Mouse (Mus musculus) limb, embryonic 13.5 days (tissue): ENCODE results near the gene Pus1. TPM values are rescaled to one million over a fixed set of nuclear protein-coding genes. Genes with fewer than 3 reads are reported as not detected.

Source experiments
- ATAC-seq: fragments of 200-750 bp; cut with Nextera tagmentation; 2 replicates; pipeline ENCODE4 v1.8.0; 2017; ENCODE audit warnings: low read depth, moderate number of reproducible peaks, moderate TSS enrichment; ENCODE audit not compliant: low FRiP score
- H3K27ac ChIP-seq: fragments of 300-500 bp; sonication (generic); 2 replicates; pipeline ENCODE4 v1.5.1; 2015; ENCODE audit warnings: inconsistent platforms, mild to moderate bottlenecking, moderate library complexity
- H3K27me3 ChIP-seq: fragments of 300-500 bp; sonication (generic); 2 replicates; pipeline ENCODE4 v1.6.1; 2015; ENCODE audit warnings: mild to moderate bottlenecking, inconsistent platforms
- H3K36me3 ChIP-seq: fragments of 300-500 bp; sonication (generic); 2 replicates; pipeline ENCODE4 v1.6.1; 2015; ENCODE audit warnings: inconsistent platforms, mild to moderate bottlenecking, moderate library complexity
- H3K4me1 ChIP-seq: fragments of 300-500 bp; sonication (generic); 2 replicates; pipeline ENCODE4 v1.6.1; 2015; ENCODE audit warnings: inconsistent platforms
- H3K4me2 ChIP-seq: fragments of 300-500 bp; sonication (generic); replicated peaks from 2 replicates; pipeline ENCODE4 v1.6.1; 2015; ENCODE audit warnings: inconsistent platforms, mild to moderate bottlenecking, moderate library complexity
- H3K4me3 ChIP-seq: fragments of 300-500 bp; sonication (generic); 2 replicates; pipeline ENCODE4 v1.5.1; 2015; ENCODE audit warnings: moderate library complexity, mild to moderate bottlenecking, inconsistent platforms
- H3K9ac ChIP-seq: fragments of 300-500 bp; sonication (generic); 2 replicates; pipeline ENCODE4 v1.6.1; 2015; ENCODE audit warnings: mild to moderate bottlenecking, inconsistent platforms
- H3K9me3 ChIP-seq: fragments of 300-500 bp; sonication (generic); 2 replicates; pipeline ENCODE4 v1.6.1; 2016; ENCODE audit warnings: inconsistent platforms
- WGBS: fragments of 180-500 bp; shearing (Covaris S2); methylation state at CpG from one replicate; pipeline ENCODE4 v1.1.7; 2015; 5-methylcytosine and 5-hydroxymethylcytosine counted together
- polyA plus RNA-seq: library from polyadenylated mRNA; unstranded; fragments of >200 nt; fragmentation: Nextera tagmentation; extraction: Ambion mirVana; gene quantifications from 2 replicates; pipeline ENCODE4 v1.2.1, GENCODE M21; 2015

The Pus1 gene
- polyA plus RNA-seq, 1 experiment from 2014 or later, result 33.0 TPM

DNA sequence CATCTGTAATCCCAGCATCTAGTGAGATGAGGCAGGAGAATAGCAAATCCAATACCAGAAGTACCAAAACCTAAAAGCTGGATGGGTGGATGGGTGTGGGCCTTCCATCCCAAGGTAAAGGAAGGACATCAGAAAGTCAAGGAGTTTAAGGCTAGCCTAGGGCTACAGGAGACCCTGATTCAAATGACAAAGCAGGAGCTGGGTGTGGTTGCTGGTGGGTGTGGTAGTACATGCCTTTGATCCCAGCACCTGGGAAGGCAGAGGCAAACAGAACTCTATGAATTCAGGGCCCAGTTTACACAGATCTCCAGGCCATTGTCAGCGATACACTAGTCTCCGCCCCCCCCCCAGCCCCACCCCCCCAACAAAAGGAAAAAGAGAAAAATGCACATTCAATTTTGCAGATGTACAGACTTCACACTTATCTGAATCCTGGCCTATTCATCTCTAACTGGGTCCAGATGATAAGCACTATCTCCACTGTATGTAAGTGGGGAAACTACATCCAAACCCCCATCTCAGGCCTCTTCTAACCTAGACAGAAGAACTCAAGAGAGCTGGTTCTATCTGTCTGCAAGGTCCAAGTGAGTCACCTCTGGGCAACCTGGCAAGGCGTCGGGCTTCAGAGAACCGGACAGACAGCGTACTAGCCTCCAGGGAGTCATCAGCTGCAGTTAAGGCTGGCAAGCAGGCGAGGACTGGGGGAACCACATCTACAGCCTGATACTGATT is 23.7 kb upstream of the Pus1 start:
- Histone ChIP-seq H3K9me3 (no peaks in the 10 kb centered on the region), H3K27me3 (no peaks in the 10 kb centered on the region), H3K4me3 (no peak overlapping the region), H3K27ac (no peak overlapping the region), H3K4me1 (peaks cover 50% of the 10 kb centered on the region), H3K9ac (no peak overlapping the region), H3K36me3 (peaks cover 80% of the 10 kb centered on the region), H3K4me2 (no peak overlapping the region)
- ATAC-seq, result no peak
- WGBS, result 80% methylated on average over 7 of the region's 7 CpGs

DNA sequence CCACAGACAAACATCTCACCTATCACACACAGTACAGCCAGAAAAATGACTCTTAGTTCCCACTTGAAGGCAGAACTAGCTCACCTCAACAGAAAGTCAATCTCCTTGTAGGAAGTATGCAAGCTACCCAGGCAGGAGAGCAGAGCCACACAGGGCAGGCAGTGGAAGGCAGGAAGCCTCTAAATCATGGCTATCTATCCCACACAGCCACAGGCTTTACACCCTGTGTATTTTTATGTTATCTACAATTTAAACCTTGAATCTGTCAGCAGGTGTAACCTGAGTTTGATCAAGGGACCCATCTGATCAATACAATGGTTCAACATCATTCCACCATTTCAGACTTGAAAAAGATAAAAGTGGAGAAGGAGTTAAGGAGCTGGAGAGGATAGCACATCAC is 22.4 kb upstream of the Pus1 start:
- Histone ChIP-seq H3K36me3 (peaks cover 94% of the 10 kb centered on the region), H3K27me3 (no peaks in the 10 kb centered on the region), H3K9ac (no peak overlapping the region), H3K9me3 (no peaks in the 10 kb centered on the region), H3K27ac (no peak overlapping the region), H3K4me2 (no peak overlapping the region), H3K4me1 (peaks cover 37% of the 10 kb centered on the region), H3K4me3 (no peak overlapping the region)
- ATAC-seq, result no peak

GRCm38 (mm10) chr5:110802186-110802585 is 21.7 kb upstream of the Pus1 start:
- no peak for ATAC-seq
- peaks cover 94% of the 10 kb centered on the region for H3K36me3 ChIP-seq
- H3K9ac ChIP-seq, result no peak overlapping the region

DNA sequence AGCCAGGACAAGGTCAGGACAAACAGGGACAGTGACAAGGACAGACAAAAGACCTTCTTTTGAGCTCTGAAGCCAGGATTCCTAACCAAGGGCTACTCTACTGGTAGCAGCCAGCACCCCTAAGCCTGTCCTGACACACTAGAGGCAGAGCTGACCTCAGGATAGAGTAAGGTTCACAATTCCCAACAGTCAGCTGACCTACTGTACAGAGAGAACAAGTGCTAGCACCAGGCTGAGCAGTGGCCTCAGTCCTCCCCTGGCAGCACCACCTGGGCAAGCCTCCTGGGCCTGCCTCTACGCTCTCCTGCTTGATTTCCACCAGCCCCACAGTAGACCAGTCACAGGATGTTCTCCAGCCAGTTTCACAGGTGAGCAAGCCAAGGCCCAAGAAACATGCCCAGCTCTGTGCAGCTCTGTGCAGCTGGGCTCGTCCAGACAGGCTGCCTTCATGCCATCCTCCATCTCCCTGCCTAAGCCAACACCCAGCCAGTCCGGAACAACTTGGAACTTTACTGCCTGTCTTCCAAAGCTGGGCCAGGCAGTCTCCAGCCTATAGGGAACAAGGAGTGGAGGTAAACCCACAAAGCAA is 20.7 kb upstream of the Pus1 start:
- 85% methylated on average over 3 of the region's 3 CpGs for whole genome bisulfite sequencing
- no peak overlapping the region for H3K27ac ChIP-seq
- H3K4me1 ChIP-seq, result peaks cover 22% of the 10 kb centered on the region
- H3K9ac ChIP-seq, result no peak overlapping the region; the same call in 1 of the 2 replicates
- no peak for ATAC-seq
- H3K27me3 ChIP-seq, result no peaks in the 10 kb centered on the region
- H3K4me3 ChIP-seq, result no peak overlapping the region
- peaks cover 98% of the 10 kb centered on the region for H3K36me3 ChIP-seq
- no peaks in the 10 kb centered on the region for H3K9me3 ChIP-seq
- no peak overlapping the region for H3K4me2 ChIP-seq

More at GRCm38 (mm10) chr5:110802186-110802585, 21.7 kb upstream of the Pus1 start:
- H3K27me3 ChIP-seq, result no peaks in the 10 kb centered on the region
- no peak overlapping the region for H3K27ac ChIP-seq
- no peak overlapping the region for H3K4me2 ChIP-seq
- WGBS, result 85% methylated on average over 4 of the region's 4 CpGs
- H3K4me3 ChIP-seq, result no peak overlapping the region
- no peaks in the 10 kb centered on the region for H3K9me3 ChIP-seq
- H3K4me1 ChIP-seq, result peaks cover 32% of the 10 kb centered on the region

DNA sequence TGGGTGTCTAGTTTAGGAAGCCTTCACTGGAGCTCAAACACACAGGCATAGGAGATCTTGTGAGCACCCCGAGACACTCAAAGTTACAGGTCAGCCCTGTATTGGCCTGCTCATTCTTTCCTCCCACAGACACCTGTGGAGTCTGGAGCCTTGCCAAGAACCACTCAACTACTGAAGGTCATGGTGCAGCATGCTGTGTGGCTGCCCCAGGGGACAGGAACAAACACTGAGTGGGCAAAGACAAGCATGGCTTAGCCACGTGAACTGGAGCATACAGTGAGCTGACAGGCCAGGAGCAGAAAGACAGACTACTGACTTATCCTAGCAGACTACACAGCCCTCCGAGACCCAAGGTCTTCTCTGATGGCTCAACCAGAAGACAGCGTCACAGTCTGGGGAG is 17.2 kb upstream of the Pus1 start:
- H3K4me3 ChIP-seq, result no peak overlapping the region
- no peak overlapping the region for H3K27ac ChIP-seq
- no peaks in the 10 kb centered on the region for H3K27me3 ChIP-seq
- WGBS, result 81% methylated on average over 4 of the region's 4 CpGs
- H3K36me3 ChIP-seq, result peaks cover 100% of the 10 kb centered on the region
- H3K9me3 ChIP-seq, result no peaks in the 10 kb centered on the region
- no peak overlapping the region for H3K9ac ChIP-seq
- H3K4me2 ChIP-seq, result no peak overlapping the region
- H3K4me1 ChIP-seq, result peaks cover 5% of the 10 kb centered on the region; the same call in 1 of the 2 replicates
- no peak for ATAC-seq

DNA sequence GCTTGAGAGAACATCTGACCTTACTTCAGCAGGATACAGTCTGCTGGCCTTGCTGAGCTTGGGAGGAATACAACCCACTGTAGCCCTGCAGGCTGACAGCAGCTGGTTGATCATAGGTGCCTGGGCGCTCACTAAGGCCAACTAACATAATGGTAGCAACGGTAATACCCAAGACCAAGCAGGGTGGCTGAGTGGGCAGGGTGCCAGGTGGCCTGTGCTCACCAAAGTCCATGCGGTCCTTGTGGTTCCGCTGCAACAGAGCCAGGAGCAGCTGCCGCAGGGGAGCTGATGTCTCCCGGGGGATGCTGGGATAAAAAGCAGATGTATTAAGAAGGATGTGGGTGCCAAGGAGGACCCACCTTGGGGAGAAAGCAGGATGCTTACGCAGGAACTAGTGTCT is 13.9 kb upstream of the Pus1 start:
- H3K27ac ChIP-seq, result no peak overlapping the region
- H3K4me3 ChIP-seq, result no peak overlapping the region
- H3K9me3 ChIP-seq, result no peaks in the 10 kb centered on the region
- H3K27me3 ChIP-seq, result no peaks in the 10 kb centered on the region
- no peak for ATAC-seq
- H3K4me2 ChIP-seq, result no peak overlapping the region
- H3K9ac ChIP-seq, result no peak overlapping the region
- 90% methylated on average over 7 of the region's 7 CpGs for WGBS
- peaks cover 100% of the 10 kb centered on the region for H3K36me3 ChIP-seq
- 0 out of 2 replicates have a peak, but pooled peaks cover 3% of the 10 kb centered on the region for H3K4me1 ChIP-seq

GRCm38 (mm10) chr5:110788684-110789083 is 8.2 kb upstream of the Pus1 start:
- no peak overlapping the region for H3K9ac ChIP-seq

GRCm38 (mm10) chr5:110786081-110786835 is 5.8 kb upstream of the Pus1 start:
- no peak overlapping the region for H3K4me3 ChIP-seq
- H3K36me3 ChIP-seq, result peaks cover 70% of the 10 kb centered on the region
- no peak overlapping the region for H3K9ac ChIP-seq
- no peak overlapping the region for H3K4me2 ChIP-seq
- no peak for ATAC-seq
- WGBS, result 83% methylated on average over 11 of the region's 11 CpGs
- no peaks in the 10 kb centered on the region for H3K4me1 ChIP-seq
- H3K27me3 ChIP-seq, result no peaks in the 10 kb centered on the region
- H3K27ac ChIP-seq, result no peak overlapping the region
- no peaks in the 10 kb centered on the region for H3K9me3 ChIP-seq

More at GRCm38 (mm10) chr5:110788684-110789083, 8.2 kb upstream of the Pus1 start:
- H3K27me3 ChIP-seq, result no peaks in the 10 kb centered on the region
- ATAC-seq, result peak; percentile 39; the same call in 1 of the 2 replicates
- WGBS, result 64% methylated on average over 5 of the region's 5 CpGs
- no peaks in the 10 kb centered on the region for H3K9me3 ChIP-seq
- H3K4me3 ChIP-seq, result no peak overlapping the region
- H3K27ac ChIP-seq, result no peak overlapping the region
- H3K4me1 ChIP-seq, result no peaks in the 10 kb centered on the region
- peaks cover 94% of the 10 kb centered on the region for H3K36me3 ChIP-seq
- no peak overlapping the region for H3K4me2 ChIP-seq

DNA sequence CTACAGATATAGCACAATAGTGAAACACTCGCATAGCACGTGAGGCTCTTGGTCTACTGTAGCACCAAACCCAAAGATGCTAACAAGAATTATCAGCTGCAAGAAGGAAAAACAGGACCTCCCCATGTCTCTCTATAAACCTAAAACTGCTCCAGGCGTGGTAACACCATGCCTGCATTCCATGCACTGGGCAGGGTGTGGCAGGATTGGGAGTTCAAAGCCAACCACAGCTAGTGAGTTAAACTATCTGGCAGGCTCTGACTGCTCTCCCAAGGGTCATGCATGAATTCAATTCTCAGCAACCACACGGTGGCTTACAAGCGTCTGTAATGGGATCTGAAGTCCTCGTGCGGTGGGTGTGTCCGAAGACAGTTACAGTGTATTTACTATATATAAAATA is 2.7 kb upstream of the Pus1 start:
- Histone ChIP-seq H3K9me3 (no peaks in the 10 kb centered on the region), H3K4me2 (no peak overlapping the region), H3K9ac (no peak overlapping the region), H3K36me3 (peaks cover 43% of the 10 kb centered on the region), H3K27ac (no peak overlapping the region), H3K27me3 (no peaks in the 10 kb centered on the region), H3K4me3 (no peak overlapping the region), H3K4me1 (peaks cover 21% of the 10 kb centered on the region)
- no peak for ATAC-seq
- WGBS, result 71% methylated on average over 8 of the region's 8 CpGs

GRCm38 (mm10) chr5:110781529-110782238 is 1.2 kb upstream of the Pus1 start:
- 0 out of 2 replicates have a peak overlapping the region, but pooled peaks have one; percentile 55 for H3K27ac ChIP-seq
- H3K36me3 ChIP-seq, result peaks cover 40% of the 10 kb centered on the region
- H3K9ac ChIP-seq, result no peak overlapping the region
- no peak overlapping the region for H3K4me3 ChIP-seq
- 87% methylated on average over 7 of the region's 7 CpGs for WGBS
- peaks cover 21% of the 10 kb centered on the region for H3K4me1 ChIP-seq
- H3K27me3 ChIP-seq, result no peaks in the 10 kb centered on the region
- no peak for ATAC-seq
- H3K4me2 ChIP-seq, result no peak overlapping the region
- H3K9me3 ChIP-seq, result no peaks in the 10 kb centered on the region

GRCm38 (mm10) chr5:110780761-110781528 is 486 bp upstream of the Pus1 start:
- H3K27me3 ChIP-seq, result no peaks in the 10 kb centered on the region
- H3K4me1 ChIP-seq, result peaks cover 21% of the 10 kb centered on the region
- peak overlapping the region; percentile 88 for H3K4me2 ChIP-seq
- peak overlapping the region; percentile 82 for H3K4me3 ChIP-seq
- peak overlapping the region; percentile 55; the same call in 1 of the 2 replicates for H3K27ac ChIP-seq
- ATAC-seq, result peak; percentile 67
- H3K9ac ChIP-seq, result peak overlapping the region; percentile 89
- H3K9me3 ChIP-seq, result no peaks in the 10 kb centered on the region
- H3K36me3 ChIP-seq, result peaks cover 40% of the 10 kb centered on the region
- WGBS, result 47% methylated on average over 10 of the region's 10 CpGs
